Mouse (Mus musculus): ENCODE measurements around the gene Trim2. TPM values are rescaled to one million over a fixed set of nuclear protein-coding genes. Genes with fewer than 3 reads are reported as not detected.

Trim2 gene
- total RNA-seq, 2 experiments from 2014 or later, result 53.1 to 58.5 TPM

- DNase-seq, result peak; percentile 57
Measured at GRCm38 (mm10) chr3:84324000-84324399, 17.3 kb upstream of the Trim2 start.

GRCm38 (mm10) chr3:84319504-84319903 is 12.8 kb upstream of the Trim2 start:
- DNase-seq, result no peak

- no peak for DNase-seq
Measured at GRCm38 (mm10) chr3:84318865-84319264, 12.2 kb upstream of the Trim2 start.

- peak; percentile 70 for DNase-seq
Measured at GRCm38 (mm10) chr3:84314651-84315191, 8.0 kb upstream of the Trim2 start.

- no peak for DNase-seq
Measured at GRCm38 (mm10) chr3:84313801-84314541, 7.3 kb upstream of the Trim2 start.

GRCm38 (mm10) chr3:84313003-84313800 is 6.5 kb upstream of the Trim2 start:
- peak; percentile 70 for DNase-seq

- no peak for DNase-seq
Measured at GRCm38 (mm10) chr3:84312326-84312725, 5.6 kb upstream of the Trim2 start.

- DNase-seq, result peak; percentile 33
Measured at GRCm38 (mm10) chr3:84307516-84307915, 839 bp upstream of the Trim2 start.

GRCm38 (mm10) chr3:84305722-84306510 is 761 bp downstream of the Trim2 start:
- DNase-seq, result no peak

- peak; percentile 70 for DNase-seq
Measured at GRCm38 (mm10) chr3:84305010-84305692, 1.5 kb downstream of the Trim2 start.

GRCm38 (mm10) chr3:84304339-84305009 is 2.2 kb downstream of the Trim2 start:
- DNase-seq, result peak; percentile 61

- DNase-seq, result no peak
Measured at GRCm38 (mm10) chr3:84303395-84303949, 3.2 kb downstream of the Trim2 start.

GRCm38 (mm10) chr3:84302273-84302672 is 4.4 kb downstream of the Trim2 start:
- DNase-seq, result peak; percentile 73

GRCm38 (mm10) chr3:84301674-84302073 is 5.0 kb downstream of the Trim2 start:
- no peak for DNase-seq

GRCm38 (mm10) chr3:84298186-84298585 is 8.5 kb downstream of the Trim2 start:
- no peak for DNase-seq

GRCm38 (mm10) chr3:84296676-84297075 is 10.0 kb downstream of the Trim2 start:
- DNase-seq, result no peak

- DNase-seq, result no peak
Measured at GRCm38 (mm10) chr3:84294734-84295133, 11.9 kb downstream of the Trim2 start.

- no peak for DNase-seq
Measured at GRCm38 (mm10) chr3:84293666-84294595, 12.7 kb downstream of the Trim2 start.

- no peak for DNase-seq
Measured at GRCm38 (mm10) chr3:84292238-84292637, 14.4 kb downstream of the Trim2 start.

GRCm38 (mm10) chr3:84288931-84289330 is 17.7 kb downstream of the Trim2 start:
- no peak for DNase-seq

Data from adrenal gland, postnatal 10 days (tissue).